Mouse (Mus musculus): Measurements from ENCODE around the gene Capn10.

Gene Capn10

DNA sequence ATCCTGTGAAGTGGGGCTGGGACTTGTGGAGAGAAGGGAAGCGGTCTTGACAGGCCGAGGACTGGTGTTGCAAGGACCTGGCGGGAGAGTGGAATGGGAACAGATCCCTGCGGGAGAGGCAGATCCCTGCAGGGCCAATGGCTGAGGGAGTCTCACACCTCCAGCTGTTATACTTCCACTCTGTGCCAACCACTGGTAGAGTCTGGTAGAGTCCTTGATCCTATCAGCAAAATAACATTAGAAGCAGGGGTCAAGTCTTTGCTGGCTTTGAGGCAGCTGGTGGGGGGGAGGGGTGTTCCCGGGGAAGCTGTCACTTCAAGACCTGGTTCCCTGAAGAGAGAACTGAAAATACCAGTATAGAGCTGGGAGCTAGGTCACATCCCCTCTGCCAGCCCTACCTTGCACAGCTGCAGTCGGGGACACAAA is 42.0 kb downstream of the Capn10 start:
- DNase-seq (ENCODE audit: low spot score in 2 of 2), result no peak

DNA sequence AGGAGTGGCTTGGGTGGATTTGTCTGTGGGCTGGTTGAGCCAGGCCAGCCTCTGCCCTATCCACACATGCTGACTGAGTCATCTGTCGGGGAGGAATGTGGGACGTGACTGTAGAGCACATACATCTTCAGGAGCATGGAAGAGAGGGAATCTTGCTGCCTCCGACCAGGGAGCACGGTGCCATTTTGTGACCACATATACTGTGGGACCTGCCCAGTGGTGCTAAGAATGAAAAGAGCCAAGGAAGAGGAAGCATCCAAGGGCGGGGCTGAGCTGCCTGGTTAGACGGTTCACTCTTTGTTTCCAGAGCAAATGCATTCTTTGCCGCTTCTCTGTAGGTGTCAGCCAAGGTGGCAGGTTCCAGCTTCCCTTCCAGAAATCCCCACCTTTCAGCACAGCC is 44.5 kb downstream of the Capn10 start:
- DNase-seq (ENCODE audit: low spot score in 2 of 2), result no peak

DNA sequence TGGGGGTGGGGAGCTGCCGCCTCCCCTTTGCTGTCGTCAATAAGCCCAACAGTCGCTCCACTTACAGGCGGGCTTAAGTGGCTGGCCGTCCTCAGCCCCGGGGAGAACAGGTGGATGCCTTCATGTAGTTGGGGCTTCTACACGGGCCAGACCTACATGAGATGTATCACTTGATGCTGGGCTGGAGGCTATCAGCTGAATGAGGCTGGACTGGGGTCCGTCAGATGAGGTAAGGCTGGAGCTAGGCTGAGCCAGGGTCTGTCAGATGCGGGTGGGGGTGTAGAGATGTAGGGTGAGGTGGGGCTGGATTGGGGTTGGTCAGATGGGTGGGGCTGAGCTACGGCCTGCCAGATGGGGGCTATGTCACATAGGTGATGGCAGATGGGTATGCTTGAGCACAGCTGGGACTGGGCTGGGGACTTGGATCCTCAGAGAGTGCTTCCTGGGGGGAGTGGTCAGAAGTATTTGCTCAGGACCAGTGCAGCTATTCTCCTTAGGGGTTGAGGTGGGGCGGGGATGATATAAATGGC is 45.0 kb downstream of the Capn10 start:
- no peak for DNase-seq (ENCODE audit: low spot score in 2 of 2)

DNA sequence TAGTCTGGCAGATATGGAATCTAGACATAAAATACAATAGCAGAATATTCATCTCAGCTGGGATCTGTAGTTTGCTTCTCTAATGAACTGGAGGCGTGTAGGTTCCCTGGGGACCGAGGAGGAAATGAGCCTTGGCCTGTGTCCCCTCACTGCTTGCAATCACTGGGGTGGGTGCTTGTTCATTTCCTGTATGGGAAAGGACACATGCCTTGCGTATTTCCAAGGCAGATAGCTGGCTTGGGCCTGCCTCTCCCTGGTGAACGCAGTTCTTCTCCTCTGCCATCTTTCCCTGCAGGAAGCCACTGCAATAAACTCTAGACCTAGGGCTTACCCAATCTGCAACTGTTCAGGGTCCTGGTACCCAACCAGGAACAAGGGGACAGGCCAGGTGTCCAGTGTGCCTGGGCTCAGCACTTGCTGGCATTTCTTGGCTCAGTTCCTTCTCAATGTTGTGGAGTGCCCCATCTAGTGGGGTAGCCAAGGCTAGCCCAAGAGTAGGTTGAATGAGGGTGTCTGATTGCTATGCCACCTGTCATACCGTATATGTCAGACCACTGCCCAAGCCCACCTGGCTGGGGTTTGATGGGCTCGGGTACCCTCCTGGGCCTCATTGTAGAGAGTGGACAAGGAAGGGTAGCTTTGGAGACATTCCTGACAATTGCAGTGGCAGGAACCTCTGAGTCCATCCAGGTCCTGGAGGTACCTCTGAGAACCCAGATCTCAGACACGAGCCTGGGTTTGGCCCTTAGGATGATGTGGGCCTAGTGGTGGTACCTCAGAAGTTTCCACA is 47.1 kb downstream of the Capn10 start:
- no peak for DNase-seq (ENCODE audit: low spot score in 2 of 2)

DNA sequence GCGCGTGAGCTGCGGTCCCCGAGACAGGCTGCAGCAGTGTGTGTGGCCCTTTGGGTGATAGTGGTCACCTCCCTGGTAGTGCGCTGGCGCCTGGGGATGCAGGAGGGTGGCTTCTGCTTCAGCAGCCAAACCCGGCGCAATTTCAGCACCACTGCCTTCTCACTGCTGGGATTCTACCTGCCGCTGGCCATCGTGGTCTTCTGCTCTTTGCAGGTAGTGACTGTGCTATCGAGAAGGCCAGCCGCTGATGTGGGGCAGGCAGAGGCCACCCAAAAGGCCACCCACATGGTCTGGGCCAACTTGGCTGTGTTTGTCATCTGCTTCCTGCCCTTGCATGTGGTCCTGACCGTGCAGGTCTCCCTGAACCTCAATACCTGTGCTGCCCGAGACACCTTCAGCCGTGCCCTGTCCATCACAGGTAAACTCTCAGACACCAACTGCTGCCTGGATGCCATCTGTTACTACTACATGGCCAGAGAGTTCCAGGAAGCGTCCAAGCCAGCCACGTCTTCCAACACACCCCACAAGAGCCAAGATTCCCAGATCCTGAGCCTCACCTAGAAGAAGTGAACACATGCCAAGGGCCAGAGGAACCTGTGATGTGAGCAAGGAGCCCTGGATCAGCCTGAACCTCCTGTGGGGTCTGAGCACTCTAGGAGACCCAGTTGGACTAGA is 48.9 kb downstream of the Capn10 start:
- no peak for DNase-seq (ENCODE audit: low spot score in 2 of 2)

DNA sequence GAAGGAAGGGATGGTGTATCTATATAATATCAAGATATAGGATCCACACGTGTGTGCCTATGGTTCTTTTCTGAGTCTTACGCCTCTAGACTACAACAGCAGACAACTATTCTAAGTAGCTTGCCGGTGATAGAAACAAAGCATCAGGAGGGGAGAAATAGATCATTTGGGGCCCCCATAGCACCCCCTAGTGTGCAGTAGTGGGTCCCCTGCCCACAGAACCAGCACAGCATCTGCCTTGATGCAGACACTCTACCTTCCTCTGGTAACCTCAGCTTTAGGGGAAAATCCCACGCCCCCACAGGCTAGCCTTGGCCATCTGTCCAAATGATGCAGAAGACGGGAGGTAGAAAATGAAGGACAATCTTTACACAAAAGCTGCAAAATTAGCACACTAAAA is 50.8 kb downstream of the Capn10 start:
- DNase-seq (ENCODE audit: low spot score in 2 of 2), result no peak

DNA sequence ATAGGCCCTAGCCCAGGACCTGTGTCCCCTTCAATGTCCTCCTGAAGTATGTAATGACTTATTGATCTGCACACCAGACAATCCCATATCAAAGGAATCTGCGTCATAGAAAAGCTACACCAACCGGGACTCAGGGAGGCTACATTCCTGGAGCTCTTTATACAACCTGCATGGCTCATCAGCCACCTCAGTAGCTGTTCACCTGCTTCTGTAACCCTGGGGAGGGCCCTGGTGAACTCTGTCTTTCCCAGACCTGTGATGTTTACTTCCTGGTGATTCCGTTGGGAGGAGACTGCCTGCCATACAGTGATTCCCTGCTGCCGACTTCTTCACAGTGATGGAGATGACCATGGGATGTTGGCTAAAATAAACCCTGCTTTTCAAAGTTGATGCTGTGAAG is 54.7 kb downstream of the Capn10 start:
- no peak for DNase-seq (ENCODE audit: low spot score in 2 of 2)

DNA sequence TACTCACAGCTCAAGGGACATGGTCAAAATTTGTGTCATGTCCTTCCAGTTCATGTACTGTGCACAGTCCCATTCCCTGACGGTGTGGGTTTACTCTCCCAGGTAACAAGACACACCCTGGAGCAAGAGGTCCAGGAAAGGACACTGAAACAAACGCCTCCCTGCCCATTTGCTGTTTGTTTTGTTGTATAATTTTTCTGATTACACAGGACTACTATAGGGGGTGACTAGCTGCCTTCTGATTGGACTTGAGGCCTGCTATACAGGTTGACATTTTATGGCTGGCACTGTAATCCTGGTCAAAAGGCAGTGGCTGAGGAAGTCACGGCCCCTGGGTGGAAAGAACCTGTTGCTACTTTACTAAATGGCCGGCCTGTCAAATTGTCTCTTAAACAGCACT is 55.7 kb downstream of the Capn10 start:
- no peak for DNase-seq (ENCODE audit: low spot score in 2 of 2)

DNA sequence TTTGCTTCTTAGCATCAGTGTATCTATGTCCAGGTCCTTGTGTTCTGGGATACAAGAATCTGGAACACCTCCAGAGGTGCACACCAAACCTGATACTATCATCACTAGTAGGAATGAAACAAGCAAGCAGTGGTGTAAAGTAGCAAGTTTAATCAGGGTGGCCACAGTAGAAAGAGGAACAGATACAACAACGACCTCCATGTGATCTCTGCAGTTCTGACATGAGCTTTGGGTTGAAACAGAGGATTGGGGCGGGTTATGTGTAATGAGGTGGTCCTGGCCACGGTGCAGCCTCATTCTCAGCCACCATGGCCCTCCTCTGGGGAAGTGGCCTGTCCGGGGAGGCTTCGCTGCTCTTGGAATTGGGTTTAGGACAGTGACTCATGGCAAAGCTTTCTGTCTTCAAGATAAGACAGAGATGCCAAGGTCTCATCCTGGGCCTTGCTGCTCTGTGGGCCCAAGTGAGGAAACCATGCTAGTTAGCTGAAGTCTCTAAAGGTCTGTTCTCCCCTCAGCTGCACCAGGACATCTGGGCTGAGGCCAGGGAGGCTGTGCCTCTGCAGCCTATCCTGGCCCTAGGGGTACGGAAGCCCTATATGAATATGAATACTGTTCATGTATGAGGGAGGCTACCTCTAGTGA is 58.2 kb downstream of the Capn10 start:
- DNase-seq (ENCODE audit: low spot score in 2 of 2), result no peak

DNA sequence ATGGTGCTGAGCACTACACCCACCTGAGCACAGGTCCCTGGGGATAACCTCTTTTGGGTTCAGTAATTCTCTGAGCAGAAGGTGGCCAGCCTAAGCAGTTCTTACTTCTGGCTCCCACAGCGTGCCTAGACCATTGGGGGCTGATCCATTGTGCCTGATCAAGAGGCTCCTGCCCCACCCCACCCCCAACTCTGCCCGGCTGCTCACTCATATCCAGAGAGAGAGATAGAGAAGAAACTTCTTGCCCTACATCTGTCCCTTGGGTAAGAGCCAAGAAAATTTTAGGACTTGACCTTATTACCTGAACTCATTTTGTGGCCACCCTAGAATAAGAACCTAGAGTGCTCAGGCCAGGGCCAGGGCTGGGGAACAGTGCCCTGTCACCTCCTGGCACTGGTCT is 58.7 kb downstream of the Capn10 start:
- no peak for DNase-seq (ENCODE audit: low spot score in 2 of 2)
